ENCODE assay signal across 8 mouse cellular contexts in the genomic region with DNA sequence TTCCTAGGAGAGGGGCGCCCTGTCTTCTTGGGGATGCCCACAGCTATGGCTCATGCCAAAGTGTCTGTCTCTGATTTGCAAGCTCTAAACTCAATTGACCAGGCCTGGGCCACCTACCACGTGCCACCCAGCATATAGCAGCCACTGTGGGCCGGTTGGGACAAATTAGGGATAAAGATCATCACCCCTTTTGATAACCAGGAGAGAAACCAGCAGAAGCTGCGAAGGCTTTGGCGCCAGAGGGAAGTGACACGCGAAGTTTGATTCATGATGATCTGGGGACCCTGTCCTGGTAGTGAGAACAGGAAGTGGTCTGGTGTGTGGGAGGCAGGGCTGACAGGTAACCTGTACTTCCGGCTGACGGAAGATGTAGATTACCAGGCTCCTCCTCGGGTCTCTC. TPM values are rescaled to one million over a fixed set of nuclear protein-coding genes. Genes with fewer than 3 reads are reported as not detected.
DNase-seq lines count a peak whose midpoint lies in the region; ATAC-seq lines count a peak whose summit lies in the region.

No protein-coding gene starts in this region.

- H3K4me1 ChIP-seq in heart, embryonic 13.5 days: peaks cover 58% of the 10 kb centered on the region
- peaks cover 18% of the 10 kb centered on the region for H3K4me1 ChIP-seq in embryonic facial prominence, embryonic 14.5 days (ENCODE audit: control insufficient read depth, insufficient read depth, low read length)
- peaks cover 43% of the 10 kb centered on the region for H3K4me1 ChIP-seq in limb, embryonic 13.5 days
- H3K4me1 ChIP-seq in neural tube, embryonic 13.5 days (replicated peaks): peaks cover 32% of the 10 kb centered on the region

- 27% methylated on average over 10 of the region's 10 CpGs for WGBS in heart, embryonic 13.5 days
- 49% methylated on average over 10 of the region's 10 CpGs for WGBS in embryonic facial prominence, embryonic 14.5 days
- WGBS in limb, embryonic 13.5 days: 37% methylated on average over 10 of the region's 10 CpGs
- WGBS in neural tube, embryonic 13.5 days: 48% methylated on average over 10 of the region's 10 CpGs

- intact Hi-C loops in left cerebral cortex, postnatal 10 days (cut with DNase I): no loop called here
- intact Hi-C loops in left cerebral cortex, postnatal 14 days (cut with DNase I): no loop called here

- H3K27ac ChIP-seq in heart, embryonic 13.5 days (replicated peaks): peak overlapping the region; percentile 94
- no peak overlapping the region for H3K27ac ChIP-seq in embryonic facial prominence, embryonic 14.5 days (replicated peaks; ENCODE audit: low read depth, low read length)
- H3K27ac ChIP-seq in limb, embryonic 13.5 days: no peak overlapping the region
- no peak overlapping the region for H3K27ac ChIP-seq in neural tube, embryonic 13.5 days (replicated peaks)

- no peaks in the 10 kb centered on the region for H3K9me3 ChIP-seq in heart, embryonic 13.5 days
- H3K9me3 ChIP-seq in embryonic facial prominence, embryonic 14.5 days (ENCODE audit: control insufficient read depth, low read length): no peaks in the 10 kb centered on the region
- H3K9me3 ChIP-seq in limb, embryonic 13.5 days: no peaks in the 10 kb centered on the region
- H3K9me3 ChIP-seq in neural tube, embryonic 13.5 days: no peaks in the 10 kb centered on the region

- no peaks in the 10 kb centered on the region for H3K36me3 ChIP-seq in heart, embryonic 13.5 days
- no peaks in the 10 kb centered on the region for H3K36me3 ChIP-seq in embryonic facial prominence, embryonic 14.5 days (ENCODE audit: control insufficient read depth, insufficient read depth, low read length)
- H3K36me3 ChIP-seq in limb, embryonic 13.5 days: no peaks in the 10 kb centered on the region
- no peaks in the 10 kb centered on the region for H3K36me3 ChIP-seq in neural tube, embryonic 13.5 days

- peaks cover 34% of the 10 kb centered on the region for H3K27me3 ChIP-seq in heart, embryonic 13.5 days (replicated peaks)
- H3K27me3 ChIP-seq in embryonic facial prominence, embryonic 14.5 days (replicated peaks; ENCODE audit: control insufficient read depth, insufficient read depth, low read length): peaks cover 35% of the 10 kb centered on the region
- peaks cover 48% of the 10 kb centered on the region for H3K27me3 ChIP-seq in limb, embryonic 13.5 days
- H3K27me3 ChIP-seq in neural tube, embryonic 13.5 days: peaks cover 51% of the 10 kb centered on the region

- DNase-seq in heart, adult 11 months: no peak
- DNase-seq in embryonic facial prominence, embryonic 14.5 days (ENCODE audit: low spot score): no peak
- no peak for DNase-seq in left cerebral cortex, postnatal 10 days (ENCODE audit: extremely low spot score in 1 of 2, low spot score in 2 of 2)
- no peak for DNase-seq in left cerebral cortex, postnatal 14 days (ENCODE audit: low spot score in 2 of 2)
- no peak for DNase-seq in embryo, embryonic 10 days (ENCODE audit: low spot score)

- H3K9ac ChIP-seq in heart, embryonic 13.5 days: peak overlapping the region; percentile 85
- H3K9ac ChIP-seq in embryonic facial prominence, embryonic 14.5 days (ENCODE audit: low read depth, low read length): no peak overlapping the region
- H3K9ac ChIP-seq in limb, embryonic 13.5 days: 0 out of 2 replicates have a peak overlapping the region, but pooled peaks have one; percentile 46
- no peak overlapping the region for H3K9ac ChIP-seq in neural tube, embryonic 13.5 days

- H3K4me2 ChIP-seq in heart, embryonic 13.5 days: peak overlapping the region; percentile 75
- H3K4me2 ChIP-seq in embryonic facial prominence, embryonic 14.5 days (ENCODE audit: low read depth, low read length): peak overlapping the region; percentile 52
- H3K4me2 ChIP-seq in limb, embryonic 13.5 days (replicated peaks): peak overlapping the region; percentile 75
- H3K4me2 ChIP-seq in neural tube, embryonic 13.5 days: peak overlapping the region; percentile 59

- no peak for ATAC-seq in heart, embryonic 13.5 days (ENCODE audit: extremely low read depth, insufficient number of reproducible peaks, low FRiP score, low TSS enrichment)
- ATAC-seq in embryonic facial prominence, embryonic 14.5 days (ENCODE audit: low read depth): no peak
- 0 out of 2 replicates have a peak, but pooled peaks have one; percentile 34 for ATAC-seq in limb, embryonic 13.5 days (ENCODE audit: low FRiP score, low read depth)
- ATAC-seq in neural tube, embryonic 13.5 days (ENCODE audit: low read depth): no peak

- peak overlapping the region; percentile 74 for H3K4me3 ChIP-seq in heart, embryonic 13.5 days
- peak overlapping the region; percentile 39 for H3K4me3 ChIP-seq in embryonic facial prominence, embryonic 14.5 days (ENCODE audit: low read depth, low read length)
- peak overlapping the region; percentile 44 for H3K4me3 ChIP-seq in limb, embryonic 13.5 days
- peak overlapping the region; percentile 32 for H3K4me3 ChIP-seq in neural tube, embryonic 13.5 days

RNA-seq across cellular contexts. Expression of gene Nfatc2, which starts 10.9 kb away (rescaled TPM):
- 9.3 and 10.1 TPM in 2 replicates for polyA plus RNA-seq in heart, embryonic 13.5 days (2015; fragmentation: Nextera tagmentation; extraction: Ambion mirVana)
- polyA plus RNA-seq in embryonic facial prominence, embryonic 14.5 days (2014; fragmentation: Nextera tagmentation; extraction: Ambion mirVana): 5.7 and 5.8 TPM in 2 replicates
- 6.3 and 7.3 TPM in 2 replicates for polyA plus RNA-seq in limb, embryonic 13.5 days (2015; fragmentation: Nextera tagmentation; extraction: Ambion mirVana)
- 1.7 and 1.8 TPM in 2 replicates for polyA plus RNA-seq in neural tube, embryonic 13.5 days (2015; fragmentation: Nextera tagmentation; extraction: Ambion mirVana)
- 10 to 100 TPM; 14.4 to 17.4 TPM for total RNA-seq in left cerebral cortex, postnatal 10 days (2021)
- 10 to 100 TPM; 11.8 to 15.0 TPM for total RNA-seq in left cerebral cortex, postnatal 14 days (2021)

Comparison
In these comparisons a context has a peak if more than half of its experiments do, and no peak if none do; other contexts are left out.
1. H3K9ac ChIP-seq: peak in heart, embryonic 13.5 days (single experiment) and limb, embryonic 13.5 days (single experiment); none in embryonic facial prominence, embryonic 14.5 days (single experiment) and neural tube, embryonic 13.5 days (single experiment).
2. Peak in every context shown above with its lines, with median percentiles within 50 percentile points of each other: H3K4me2 ChIP-seq and H3K4me3 ChIP-seq.